7 mouse cellular contexts compared by ENCODE assay signal in genomic region chr10:122578209-122579001, GRCm38 (mm10).
DNase-seq lines count a peak whose midpoint lies in the region; ATAC-seq lines count a peak whose summit lies in the region.

No protein-coding gene starts in this region.

- no peak overlapping the region for H3K9ac ChIP-seq in midbrain, embryonic 12.5 days (replicated peaks)

- no peaks in the 10 kb centered on the region for H3K4me1 ChIP-seq in midbrain, embryonic 12.5 days
- H3K4me1 ChIP-seq in midbrain, embryonic 10.5 days = no peaks in the 10 kb centered on the region

- ATAC-seq in midbrain, embryonic 12.5 days (ENCODE audit: low FRiP score, low read depth) = 0 out of 2 replicates have a peak, but pooled peaks have one; percentile 19
- no peak for ATAC-seq in erythroblast, adult 5-6 weeks (replicated peaks; ENCODE audit: low FRiP score, poor library complexity, severe bottlenecking)

- H3K27me3 ChIP-seq in midbrain, embryonic 12.5 days = no peaks in the 10 kb centered on the region
- H3K27me3 ChIP-seq in midbrain, embryonic 10.5 days (ENCODE audit: low read depth, poor library complexity, severe bottlenecking) = no peaks in the 10 kb centered on the region

- WGBS in midbrain, embryonic 12.5 days = 64% methylated on average over 24 of the region's 24 CpGs
- 59% methylated on average over 24 of the region's 24 CpGs for WGBS in midbrain, embryonic 10.5 days

- H3K36me3 ChIP-seq in midbrain, embryonic 12.5 days = no peaks in the 10 kb centered on the region
- no peaks in the 10 kb centered on the region for H3K36me3 ChIP-seq in midbrain, embryonic 10.5 days

- H3K9me3 ChIP-seq in midbrain, embryonic 12.5 days = no peaks in the 10 kb centered on the region
- H3K9me3 ChIP-seq in midbrain, embryonic 10.5 days (replicated peaks) = no peaks in the 10 kb centered on the region

- no peak for DNase-seq in midbrain, embryonic 10.5 days (ENCODE audit: low spot score)
- peak; percentile 19 for DNase-seq in brain, adult 2 months (ENCODE audit: low read depth, low spot score)
- peak; percentile 57 to 68 for DNase-seq in kidney, postnatal 4 days
- peak; percentile 83 for DNase-seq in thymus, postnatal 4 days
- DNase-seq in ovary, postnatal 14 days (ENCODE audit: low spot score) = no peak

- H3K4me2 ChIP-seq in midbrain, embryonic 12.5 days (replicated peaks) = no peak overlapping the region

- no peak overlapping the region for H3K27ac ChIP-seq in midbrain, embryonic 12.5 days (replicated peaks)
- no peak overlapping the region for H3K27ac ChIP-seq in midbrain, embryonic 10.5 days (replicated peaks)

- H3K4me3 ChIP-seq in midbrain, embryonic 12.5 days = no peak overlapping the region
- H3K4me3 ChIP-seq in midbrain, embryonic 10.5 days = no peak overlapping the region

Comparison
In these comparisons a context has a peak if more than half of its experiments do, and no peak if none do; other contexts are left out.
1. DNase-seq: peak in brain, adult 2 months (single experiment), kidney, postnatal 4 days (2 of 2) and thymus, postnatal 4 days (single experiment); none in midbrain, embryonic 10.5 days (single experiment) and ovary, postnatal 14 days (single experiment).